Mouse (Mus musculus) CH12.LX (cell line): ENCODE measurements around the gene Clk3. TPM values are rescaled to one million over a fixed set of nuclear protein-coding genes. Genes with fewer than 3 reads are reported as not detected.

Experiments
- DNase-seq: peaks from one replicate; pipeline ENCODE4 v3.0.0-alpha.2; 2013; ENCODE audit errors: extremely low read depth
- H3K27ac ChIP-seq: 2 replicates; pipeline ENCODE4 v1.5.1; 2012; ENCODE audit warnings: low read depth, mild to moderate bottlenecking, control low read depth, moderate library complexity; ENCODE audit not compliant: insufficient read depth
- H3K27me3 ChIP-seq: replicated peaks from 2 replicates; pipeline ENCODE3; 2012; ENCODE audit warnings: inconsistent platforms
- H3K36me3 ChIP-seq, 2 experiments: replicated peaks in 1 of 2; 2 replicates each; pipeline versions ENCODE3 to v1.6.1; 2012; ENCODE audit warnings: inconsistent platforms in 1 of 2, low read length in 1 of 2, mild to moderate bottlenecking in 1 of 2, mixed read lengths in 1 of 2, moderate library complexity in 1 of 2; ENCODE audit not compliant: control insufficient read depth in 1 of 2, insufficient read depth in 1 of 2
- H3K4me1 ChIP-seq, 2 experiments: 2 replicates each; pipeline ENCODE4 v1.6.1; 2012; ENCODE audit warnings: inconsistent platforms in 1 of 2, moderate library complexity in 1 of 2; ENCODE audit not compliant: insufficient read depth in 2 of 2, control insufficient read depth in 1 of 2
- H3K4me2 ChIP-seq: 2 replicates; pipeline ENCODE4 v1.6.1; 2012; ENCODE audit warnings: low read depth, mild to moderate bottlenecking, control low read depth; ENCODE audit not compliant: poor library complexity, insufficient read depth, severe bottlenecking
- H3K4me3 ChIP-seq, 3 experiments: fragments of 150-350 bp in 1 of 3; sonication (generic) in 1 of 3; replicated peaks in 1 of 3; 2 replicates each; pipeline versions ENCODE3 to v1.5.1; 2011 to 2012; ENCODE audit warnings: low read depth in 2 of 3, low read length in 2 of 3, mild to moderate bottlenecking in 2 of 3, moderate library complexity in 2 of 3, control low read depth in 1 of 3, improper control_type of control experiment in 1 of 3, inconsistent platforms in 1 of 3, mixed read lengths in 1 of 3; ENCODE audit not compliant: poor library complexity in 1 of 3
- H3K79me2 ChIP-seq: replicated peaks from 2 replicates; pipeline ENCODE4 v1.6.1; 2012; ENCODE audit warnings: mild to moderate bottlenecking, moderate library complexity; ENCODE audit not compliant: control insufficient read depth, poor library complexity, insufficient read depth, severe bottlenecking; ENCODE audit errors: extremely low read depth
- H3K9ac ChIP-seq: 2 replicates; pipeline ENCODE4 v1.6.1; 2012; ENCODE audit warnings: low read depth, mild to moderate bottlenecking, control low read depth, moderate library complexity; ENCODE audit not compliant: insufficient read depth
- H3K9me3 ChIP-seq: replicated peaks from 2 replicates; pipeline ENCODE3; 2012; ENCODE audit warnings: low read length, inconsistent platforms, mixed read lengths
- BHLHE40 ChIP-seq: IDR thresholded peaks from 2 replicates; pipeline ENCODE4 v1.6.1; 2011; ENCODE audit warnings: mild to moderate bottlenecking, low read depth, low read length, improper control_type of control experiment
- CHD2 ChIP-seq: IDR thresholded peaks from 2 replicates; pipeline ENCODE4 v1.6.1; 2011; ENCODE audit warnings: low read length, improper control_type of control experiment
- CTCF ChIP-seq, 2 experiments: IDR thresholded peaks in 1 of 2; conservative IDR thresholded peaks in 1 of 2; 2 replicates each; pipeline ENCODE4 v1.5.1; 2011 to 2012; ENCODE audit warnings: low read depth in 2 of 2, low read length in 2 of 2, improper control_type of control experiment in 1 of 2, inconsistent platforms in 1 of 2, mild to moderate bottlenecking in 1 of 2, moderate library complexity in 1 of 2
- E2F4 ChIP-seq: IDR thresholded peaks from 2 replicates; pipeline ENCODE4 v1.6.1; 2011; ENCODE audit warnings: low read depth, low read length, improper control_type of control experiment; ENCODE audit not compliant: insufficient replicate concordance
- HCFC1 ChIP-seq: IDR thresholded peaks from 2 replicates; pipeline ENCODE4 v1.6.1; 2012; ENCODE audit warnings: low read depth, mild to moderate bottlenecking, inconsistent platforms, low read length, improper control_type of control experiment
- JUN ChIP-seq: IDR thresholded peaks from 2 replicates; pipeline ENCODE4 v1.6.1; 2011; ENCODE audit warnings: low read depth, mild to moderate bottlenecking, low read length, improper control_type of control experiment, moderate library complexity; ENCODE audit not compliant: insufficient read depth
- JUND ChIP-seq: conservative IDR thresholded peaks from 2 replicates; pipeline ENCODE4 v1.6.1; 2011; ENCODE audit warnings: low read depth, low read length, improper control_type of control experiment
- KAT2A ChIP-seq: IDR thresholded peaks from 2 replicates; pipeline ENCODE4 v1.6.1; 2012; ENCODE audit warnings: low read length, improper control_type of control experiment, inconsistent platforms; ENCODE audit not compliant: insufficient replicate concordance
- MAX ChIP-seq: IDR thresholded peaks from 2 replicates; pipeline ENCODE4 v1.6.1; 2011; ENCODE audit warnings: low read length, improper control_type of control experiment
- MXI1 ChIP-seq: IDR thresholded peaks from 2 replicates; pipeline ENCODE4 v1.6.1; 2011; ENCODE audit warnings: mild to moderate bottlenecking, low read depth, low read length, improper control_type of control experiment
- MYC ChIP-seq: IDR thresholded peaks from 2 replicates; pipeline ENCODE4 v1.6.1; 2011; ENCODE audit warnings: low read depth, mild to moderate bottlenecking, improper control_type of control experiment, low read length
- NELFE ChIP-seq: IDR thresholded peaks from 2 replicates; pipeline ENCODE4 v1.6.1; 2011; ENCODE audit warnings: low read depth, low read length, improper control_type of control experiment
- PAX5 ChIP-seq: IDR thresholded peaks from 2 replicates; pipeline ENCODE4 v1.6.1; 2012; ENCODE audit warnings: low read length, inconsistent platforms, mixed read lengths
- POLR2A ChIP-seq: IDR thresholded peaks from 2 replicates; pipeline ENCODE4 v1.6.1; 2011; ENCODE audit warnings: low read depth, mild to moderate bottlenecking, improper control_type of control experiment, low read length
- POLR2AphosphoS2 ChIP-seq: IDR thresholded peaks from 2 replicates; pipeline ENCODE4 v1.6.1; 2011; ENCODE audit warnings: low read depth, low read length, improper control_type of control experiment
- RAD21 ChIP-seq: IDR thresholded peaks from 2 replicates; pipeline ENCODE4 v1.6.1; 2011; ENCODE audit warnings: low read depth, mild to moderate bottlenecking, low read length, improper control_type of control experiment, moderate library complexity
- TBP ChIP-seq: conservative IDR thresholded peaks from 2 replicates; pipeline ENCODE4 v1.6.1; 2011; ENCODE audit warnings: low read depth, low read length, improper control_type of control experiment
- USF2 ChIP-seq: conservative IDR thresholded peaks from 2 replicates; pipeline ENCODE4 v1.6.1; 2011; ENCODE audit warnings: low read depth, low read length, improper control_type of control experiment
- ZC3H11A ChIP-seq: IDR thresholded peaks from 2 replicates; pipeline ENCODE4 v1.6.1; 2012; ENCODE audit warnings: low read depth, mild to moderate bottlenecking, inconsistent platforms, low read length, improper control_type of control experiment
- ZKSCAN1 ChIP-seq: IDR thresholded peaks from 2 replicates; pipeline ENCODE4 v1.6.1; 2012; ENCODE audit warnings: low read depth, inconsistent platforms, low read length, improper control_type of control experiment, borderline replicate concordance
- ZNF384 ChIP-seq: IDR thresholded peaks from 2 replicates; pipeline ENCODE4 v1.6.1; 2012; ENCODE audit warnings: low read depth, low read length, improper control_type of control experiment, inconsistent platforms
- dilution Hi-C: fragments of 300-500 bp; cut with MboI; formaldehyde crosslinking; loops from 2 replicates; pipeline ENCODE4 v1.14.3; 2020; ENCODE audit warnings: low sequenced_read_pairs; ENCODE audit not compliant: extremely low pct_unique_long_range_greater_than_20kb, extremely low pct_ligation_motif_present
- in situ Hi-C: fragments of 300-500 bp; cut with MboI; formaldehyde crosslinking; loops from 3 replicates; pipeline ENCODE4 v1.14.3; 2019; ENCODE audit warnings: low sequenced_read_pairs, low pct_ligation_motif_present, low pct_unique_long_range_greater_than_20kb, mixed read lengths
- polyA plus RNA-seq: library from polyadenylated mRNA; unstranded; fragments of >175 nt; gene quantifications from 2 replicates; pipeline ENCODE4 v1.2.1, GENCODE M21; 2012; ENCODE audit warnings: low read depth; ENCODE audit not compliant: insufficient read length
- total RNA-seq, 2 experiments: library from RNA; depleted of rRNA; stranded (reverse); fragments of 300-350 nt in 1 of 2; fragments of >200 nt in 1 of 2; gene quantifications; 2 replicates each; pipeline ENCODE4 v1.2.3; 2012 to 2014

The Clk3 gene
- total and polyA plus RNA-seq, 3 experiments, result 46.7 to 87.7 (median 62.4) TPM

DNA sequence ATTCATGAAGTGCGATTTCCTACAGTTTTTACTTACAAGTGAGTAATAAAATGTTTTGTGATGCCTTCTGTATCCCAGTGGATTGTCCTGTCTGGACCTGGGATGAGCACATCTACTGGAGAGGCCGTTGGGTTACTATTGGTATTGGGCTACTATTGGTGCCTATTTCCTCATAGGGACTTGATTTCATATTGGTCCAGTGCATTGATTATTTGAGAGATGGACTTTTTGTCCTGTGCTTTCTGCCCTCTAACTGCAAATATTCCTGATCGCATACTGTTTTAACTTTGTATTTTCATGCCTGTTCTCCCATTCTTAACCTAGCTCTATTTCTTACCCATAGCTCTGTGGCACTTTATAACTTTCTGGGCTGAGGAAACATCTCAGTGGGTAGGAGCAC is 41.0 kb downstream of the Clk3 start:
- in situ Hi-C loops (no loop called here), dilution Hi-C loops (no loop called here)
- no peak for DNase-seq
- peaks cover 12% of the 10 kb centered on the region; the same call in 1 of the 2 replicates for H3K79me2 ChIP-seq
- no peak overlapping the region for H3K9ac ChIP-seq
- H3K27ac ChIP-seq, result no peak overlapping the region
- no peaks in the 10 kb centered on the region for H3K27me3 ChIP-seq
- peaks cover 2% of the 10 kb centered on the region for H3K9me3 ChIP-seq
- no peaks in the 10 kb centered on the region for H3K4me1 ChIP-seq
- H3K36me3 ChIP-seq, result peaks cover 40 to 89% of the 10 kb centered on the region in 2 experiments
- no peak overlapping the region for H3K4me3 ChIP-seq
- H3K4me2 ChIP-seq, result no peak overlapping the region
- TF ChIP-seq TBP (no peak), BHLHE40 (no peak), CTCF (conservative IDR thresholded peaks at IDR 0.05 in 1 of 2, IDR thresholded peaks at IDR 0.05 in 1 of 2; ENCODE audit: low read depth in 2 of 2, low read length in 2 of 2) (no peak), ZNF384 (no peak), KAT2A (no peak), RAD21 (no peak), POLR2A (no peak), MAX (no peak), HCFC1 (no peak)

DNA sequence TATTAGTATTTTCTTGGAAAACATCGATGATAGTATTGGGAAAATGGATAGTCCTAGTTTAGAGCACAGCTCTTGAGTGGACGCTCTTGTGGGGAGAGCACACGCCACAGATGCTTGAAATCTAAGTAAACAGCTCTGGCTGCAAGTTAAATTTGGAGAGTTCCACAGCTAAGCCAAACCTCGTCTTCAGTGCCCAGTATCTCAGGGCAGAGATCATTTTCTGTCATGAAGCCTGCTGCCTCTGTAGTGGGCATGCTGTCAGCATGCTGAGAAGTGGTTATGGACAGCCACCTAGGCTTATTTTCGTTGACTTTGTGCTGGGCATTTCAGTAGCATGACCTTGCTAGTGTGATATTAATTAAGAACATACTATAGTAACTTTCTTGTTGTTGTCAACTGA is 41.9 kb downstream of the Clk3 start:
- H3K79me2 ChIP-seq, result peaks cover 10% of the 10 kb centered on the region; the same call in 1 of the 2 replicates
- H3K4me2 ChIP-seq, result no peak overlapping the region
- H3K36me3 ChIP-seq, result peaks cover 36 to 84% of the 10 kb centered on the region in 2 experiments
- DNase-seq, result no peak
- H3K27ac ChIP-seq, result no peak overlapping the region
- H3K27me3 ChIP-seq, result no peaks in the 10 kb centered on the region
- H3K9me3 ChIP-seq, result peaks cover 2% of the 10 kb centered on the region
- TF ChIP-seq MXI1 (no peak), NELFE (no peak), MYC (no peak), E2F4 (no peak), ZC3H11A (no peak), JUND (no peak), CTCF (conservative IDR thresholded peaks at IDR 0.05 in 1 of 2, IDR thresholded peaks at IDR 0.05 in 1 of 2; ENCODE audit: low read depth in 2 of 2, low read length in 2 of 2) (no peak), ZKSCAN1 (no peak), CHD2 (no peak), PAX5 (no peak), POLR2AphosphoS2 (no peak), USF2 (no peak), MAX (no peak), ZNF384 (no peak), JUN (no peak)
- H3K4me3 ChIP-seq, result no peak overlapping the region
- H3K9ac ChIP-seq, result no peak overlapping the region
- in situ Hi-C loops, result no loop called here
- no peaks in the 10 kb centered on the region for H3K4me1 ChIP-seq
- dilution Hi-C loops, result no loop called here
